Mouse (Mus musculus): ENCODE results near the gene Slc22a8.

DNA sequence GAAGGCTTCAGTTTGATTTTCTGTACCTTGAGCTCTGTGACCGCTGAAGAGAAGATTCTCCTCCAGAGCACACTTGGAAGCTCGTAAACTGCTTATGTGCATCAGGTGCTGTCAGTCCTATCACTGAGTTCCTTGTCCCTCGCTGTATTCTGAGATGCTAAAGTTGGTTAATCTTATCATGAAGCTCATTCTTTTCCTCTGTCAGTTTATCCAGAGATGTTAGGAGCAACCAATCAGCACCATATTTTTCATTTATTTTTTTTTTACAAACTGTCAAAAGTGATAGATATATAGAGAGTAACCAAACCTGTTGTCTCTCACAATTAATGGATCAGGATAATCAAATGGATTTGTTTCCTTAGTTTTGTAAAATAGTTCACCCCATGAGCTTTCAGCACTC lies 5.8 kb upstream of the Slc22a8 start:
- no peak for TF ChIP-seq CTCF (IDR thresholded peaks at IDR 0.05; ENCODE audit: borderline replicate concordance, insufficient read depth, low read length)
- TF ChIP-seq POLR2A (IDR thresholded peaks at IDR 0.05; ENCODE audit: low read depth, low read length): no peak

All from embryonic fibroblast, embryonic 13.5 days (primary cell).